Mouse (Mus musculus): ENCODE measurements around the gene Mid1. TPM values are rescaled to one million over a fixed set of nuclear protein-coding genes. Genes with fewer than 3 reads are reported as not detected.

The Mid1 gene
- total and polyA plus RNA-seq, 2 experiments from 2014 or later, result 3.3 to 7.8 TPM

DNA sequence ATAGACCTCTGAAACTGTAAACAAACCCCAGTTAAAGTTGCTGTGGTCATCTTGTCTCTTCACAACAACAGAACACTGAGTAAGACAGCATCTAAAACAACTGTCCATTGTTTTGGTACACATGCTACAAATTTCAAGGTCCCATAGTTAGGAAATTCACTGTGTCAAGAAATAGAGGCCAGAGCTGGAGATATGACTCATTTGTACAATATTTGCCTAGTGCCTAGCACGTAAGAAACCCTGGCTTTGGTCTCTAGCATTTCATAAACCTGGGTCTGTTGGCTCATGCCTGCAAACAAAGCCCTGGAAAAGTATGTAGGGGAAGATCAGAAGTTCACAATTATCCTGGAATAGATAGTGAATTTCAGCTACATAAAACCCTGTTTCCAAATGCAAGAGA is 178.8 kb downstream of the Mid1 start:
- 74% methylated on average over 1 of the region's 1 CpGs for WGBS
- Histone ChIP-seq H3K27ac (ENCODE audit: low read depth, low read length) (no peak overlapping the region), H3K27me3 (ENCODE audit: insufficient read depth, low read length) (peaks cover 4% of the 10 kb centered on the region; the same call in 1 of the 2 replicates), H3K36me3 (ENCODE audit: insufficient read depth, low read length) (no peaks in the 10 kb centered on the region), H3K4me2 (ENCODE audit: low read depth, low read length, poor library complexity, severe bottlenecking) (no peak overlapping the region), H3K4me1 (ENCODE audit: insufficient read depth, low read length) (no peaks in the 10 kb centered on the region), H3K9ac (replicated peaks; ENCODE audit: low read length, poor library complexity, severe bottlenecking) (no peak overlapping the region), H3K4me3 (ENCODE audit: low read depth, low read length) (no peak overlapping the region), H3K9me3 (ENCODE audit: low read length) (no peaks in the 10 kb centered on the region)
- no peak for DNase-seq (ENCODE audit: low spot score)
- ATAC-seq (ENCODE audit: low FRiP score), result no peak
- TF ChIP-seq CTCF (IDR thresholded peaks at IDR 0.05), result no peak

DNA sequence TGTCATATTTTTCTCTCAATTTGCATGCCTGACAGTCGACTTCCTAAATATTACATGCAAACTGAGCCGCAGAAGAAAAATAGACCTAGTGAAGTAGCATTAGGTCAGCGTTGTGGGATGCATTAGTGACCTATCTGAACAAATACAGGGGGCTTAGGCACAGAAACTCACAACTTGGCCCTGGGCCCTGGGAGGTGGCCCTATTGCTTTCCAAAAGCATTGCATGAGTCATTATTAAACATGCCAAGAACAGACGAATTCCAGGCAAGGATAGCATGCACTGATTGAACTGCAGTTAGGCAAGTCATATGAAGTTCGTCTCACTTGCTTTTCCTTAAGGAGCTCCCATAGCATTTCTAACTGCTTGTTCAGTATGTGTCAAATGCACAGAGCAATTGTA is 183.2 kb downstream of the Mid1 start:
- no peak for DNase-seq (ENCODE audit: low spot score)
- no peaks in the 10 kb centered on the region for H3K36me3 ChIP-seq (ENCODE audit: insufficient read depth, low read length)
- H3K4me2 ChIP-seq (ENCODE audit: low read depth, low read length, poor library complexity, severe bottlenecking), result no peak overlapping the region
- no peaks in the 10 kb centered on the region for H3K27me3 ChIP-seq (ENCODE audit: insufficient read depth, low read length)
- 71% methylated on average over 5 of the region's 5 CpGs for WGBS
- H3K9ac ChIP-seq (replicated peaks; ENCODE audit: low read length, poor library complexity, severe bottlenecking), result no peak overlapping the region
- no peak for TF ChIP-seq CTCF (IDR thresholded peaks at IDR 0.05)
- H3K27ac ChIP-seq (ENCODE audit: low read depth, low read length), result no peak overlapping the region
- no peak for ATAC-seq (ENCODE audit: low FRiP score)
- H3K4me3 ChIP-seq (ENCODE audit: low read depth, low read length), result no peak overlapping the region
- H3K9me3 ChIP-seq (ENCODE audit: low read length), result no peaks in the 10 kb centered on the region
- H3K4me1 ChIP-seq (ENCODE audit: insufficient read depth, low read length), result no peaks in the 10 kb centered on the region

DNA sequence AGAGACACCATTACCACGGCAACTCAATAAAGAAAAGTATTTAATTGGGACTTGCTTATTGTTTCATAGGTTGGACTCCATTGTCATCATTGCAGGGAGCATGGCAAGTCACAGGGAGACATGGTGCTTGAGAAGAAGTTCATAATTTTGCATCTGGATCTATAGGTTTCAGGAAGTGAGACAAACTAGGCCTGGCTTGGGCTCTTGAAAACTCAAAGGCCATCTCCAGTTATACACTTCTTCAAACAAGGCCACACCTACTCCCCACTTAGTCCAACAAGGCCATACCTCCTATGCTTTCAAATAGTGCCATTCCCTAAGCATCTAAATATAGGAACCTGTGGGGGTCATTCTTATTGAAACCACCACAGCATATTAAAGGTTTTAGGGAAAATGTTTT is 189.5 kb downstream of the Mid1 start:
- WGBS, result 97% methylated on average over 1 of the region's 1 CpGs
- Histone ChIP-seq H3K9me3 (ENCODE audit: low read length) (no peaks in the 10 kb centered on the region), H3K4me3 (ENCODE audit: low read depth, low read length) (no peak overlapping the region), H3K4me1 (ENCODE audit: insufficient read depth, low read length) (no peaks in the 10 kb centered on the region), H3K27me3 (ENCODE audit: insufficient read depth, low read length) (no peaks in the 10 kb centered on the region; the same call in 1 of the 2 replicates), H3K27ac (ENCODE audit: low read depth, low read length) (no peak overlapping the region), H3K9ac (replicated peaks; ENCODE audit: low read length, poor library complexity, severe bottlenecking) (no peak overlapping the region), H3K4me2 (ENCODE audit: low read depth, low read length, poor library complexity, severe bottlenecking) (no peak overlapping the region), H3K36me3 (ENCODE audit: insufficient read depth, low read length) (no peaks in the 10 kb centered on the region)
- ATAC-seq (ENCODE audit: low FRiP score) (no peak), DNase-seq (ENCODE audit: low spot score) (no peak)
- TF ChIP-seq CTCF (IDR thresholded peaks at IDR 0.05), result no peak

DNA sequence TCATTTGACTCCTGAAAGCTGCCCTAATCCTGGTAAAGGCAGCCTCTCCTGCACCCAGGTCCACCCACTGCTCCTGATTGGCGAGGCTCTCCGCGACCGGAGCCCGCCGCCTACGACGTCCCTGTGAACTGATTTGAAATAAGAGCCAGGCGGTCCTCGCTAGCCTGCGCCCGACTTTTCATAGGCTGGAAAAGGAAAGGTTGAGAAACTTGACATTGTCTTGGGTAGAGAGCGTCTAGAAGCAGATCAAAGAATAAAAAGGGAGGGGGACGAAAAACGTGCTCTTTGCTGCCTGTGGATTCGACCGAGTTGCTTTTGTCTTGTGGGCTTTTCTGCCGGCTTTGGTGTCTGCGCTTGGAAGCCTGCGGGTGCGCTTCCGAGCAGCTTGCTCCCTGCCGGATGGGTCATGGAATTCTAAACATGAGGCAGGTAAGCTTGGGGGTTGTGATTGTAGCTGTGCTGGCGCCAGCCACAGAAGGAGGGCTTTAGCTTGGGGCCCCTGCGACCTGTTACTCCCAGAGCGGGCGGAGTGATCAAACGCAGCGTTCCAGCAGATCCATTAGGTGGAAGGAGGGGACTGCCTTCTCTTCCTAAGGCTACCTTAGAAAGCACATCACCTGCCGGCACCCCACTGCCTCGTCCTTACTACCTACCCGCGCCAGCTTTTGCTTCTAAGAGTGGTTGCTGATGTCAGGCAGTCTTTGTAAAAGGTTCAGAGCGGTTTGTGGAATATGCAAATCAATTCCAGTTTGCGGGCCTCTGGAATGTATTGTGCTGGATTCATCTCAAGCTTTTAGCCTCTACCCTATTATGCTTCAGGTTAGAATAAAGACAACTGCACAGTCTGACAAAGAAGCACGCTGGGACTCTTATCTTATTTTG is 194.7 kb downstream of the Mid1 start:
- H3K27me3 ChIP-seq (ENCODE audit: insufficient read depth, low read length), result no peaks in the 10 kb centered on the region
- H3K9ac ChIP-seq (replicated peaks; ENCODE audit: low read length, poor library complexity, severe bottlenecking), result peak overlapping the region; percentile 40
- no peaks in the 10 kb centered on the region for H3K4me1 ChIP-seq (ENCODE audit: insufficient read depth, low read length)
- H3K9me3 ChIP-seq (ENCODE audit: low read length), result no peaks in the 10 kb centered on the region
- ATAC-seq (ENCODE audit: low FRiP score) (peak; percentile 72), DNase-seq (ENCODE audit: low spot score) (peak; percentile 48)
- H3K4me2 ChIP-seq (ENCODE audit: low read depth, low read length, poor library complexity, severe bottlenecking), result peak overlapping the region; percentile 63
- peak overlapping the region; percentile 46 for H3K4me3 ChIP-seq (ENCODE audit: low read depth, low read length)
- no peaks in the 10 kb centered on the region for H3K36me3 ChIP-seq (ENCODE audit: insufficient read depth, low read length)
- H3K27ac ChIP-seq (ENCODE audit: low read depth, low read length), result peak overlapping the region; percentile 14; the same call in 1 of the 2 replicates
- peak; percentile 40 for TF ChIP-seq CTCF (IDR thresholded peaks at IDR 0.05)
- WGBS, result 15% methylated on average over 36 of the region's 36 CpGs

DNA sequence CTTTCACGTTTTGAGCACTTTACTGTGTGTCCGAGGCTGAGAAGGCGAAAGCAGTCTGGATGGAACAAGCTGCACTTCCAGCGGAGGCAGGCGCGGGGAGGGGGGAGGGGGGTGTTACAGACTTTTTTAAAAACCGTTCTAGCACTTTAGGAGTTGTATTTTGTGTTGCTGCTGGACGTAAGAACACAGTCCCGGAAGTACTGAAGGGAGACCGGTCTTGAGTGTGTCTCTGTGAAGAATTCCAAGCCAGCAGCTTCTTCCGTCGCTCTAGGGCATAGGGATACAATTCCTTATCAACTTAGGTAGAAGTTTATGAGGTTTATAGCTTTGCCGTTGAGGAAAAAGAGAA is 195.3 kb downstream of the Mid1 start:
- H3K27ac ChIP-seq (ENCODE audit: low read depth, low read length), result no peak overlapping the region
- no peaks in the 10 kb centered on the region for H3K9me3 ChIP-seq (ENCODE audit: low read length)
- H3K4me1 ChIP-seq (ENCODE audit: insufficient read depth, low read length), result no peaks in the 10 kb centered on the region
- peak overlapping the region; percentile 40; the same call in 1 of the 2 replicates for H3K9ac ChIP-seq (replicated peaks; ENCODE audit: low read length, poor library complexity, severe bottlenecking)
- no peak; the same call in 1 of the 2 replicates for ATAC-seq (ENCODE audit: low FRiP score)
- H3K4me3 ChIP-seq (ENCODE audit: low read depth, low read length), result peak overlapping the region; percentile 46
- H3K4me2 ChIP-seq (ENCODE audit: low read depth, low read length, poor library complexity, severe bottlenecking), result peak overlapping the region; percentile 63
- TF ChIP-seq CTCF (IDR thresholded peaks at IDR 0.05), result no peak
- no peak for DNase-seq (ENCODE audit: low spot score)
- no peaks in the 10 kb centered on the region for H3K36me3 ChIP-seq (ENCODE audit: insufficient read depth, low read length)
- WGBS, result 14% methylated on average over 13 of the region's 13 CpGs
- H3K27me3 ChIP-seq (ENCODE audit: insufficient read depth, low read length), result no peaks in the 10 kb centered on the region

DNA sequence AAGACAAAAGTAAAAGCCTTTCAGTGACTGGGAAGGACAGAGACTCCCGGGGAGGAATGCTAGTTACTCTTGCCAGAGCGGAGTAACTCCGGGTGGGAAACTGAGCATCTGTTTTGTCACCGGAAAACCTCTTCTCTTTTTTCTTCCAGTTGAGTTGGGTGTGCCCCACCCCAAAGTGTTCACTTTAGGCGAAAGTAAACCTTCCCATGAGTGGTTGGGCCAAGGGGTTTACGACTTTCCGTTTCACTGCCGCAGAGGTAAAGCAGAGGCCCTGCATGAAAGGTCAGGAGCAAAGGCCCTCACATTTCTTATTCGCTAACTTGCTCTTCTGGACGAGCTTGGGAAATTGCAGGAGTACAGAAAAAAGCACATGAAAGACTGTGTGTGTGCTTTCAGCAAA is 195.8 kb downstream of the Mid1 start:
- H3K27me3 ChIP-seq (ENCODE audit: insufficient read depth, low read length), result no peaks in the 10 kb centered on the region
- no peak for TF ChIP-seq CTCF (IDR thresholded peaks at IDR 0.05)
- no peaks in the 10 kb centered on the region for H3K36me3 ChIP-seq (ENCODE audit: insufficient read depth, low read length)
- no peak for ATAC-seq (ENCODE audit: low FRiP score)
- H3K27ac ChIP-seq (ENCODE audit: low read depth, low read length), result no peak overlapping the region
- H3K9ac ChIP-seq (replicated peaks; ENCODE audit: low read length, poor library complexity, severe bottlenecking), result no peak overlapping the region
- H3K9me3 ChIP-seq (ENCODE audit: low read length), result no peaks in the 10 kb centered on the region
- no peak for DNase-seq (ENCODE audit: low spot score)
- no peaks in the 10 kb centered on the region for H3K4me1 ChIP-seq (ENCODE audit: insufficient read depth, low read length)
- 26% methylated on average over 10 of the region's 10 CpGs for WGBS
- H3K4me2 ChIP-seq (ENCODE audit: low read depth, low read length, poor library complexity, severe bottlenecking), result peak overlapping the region; percentile 63
- H3K4me3 ChIP-seq (ENCODE audit: low read depth, low read length), result peak overlapping the region; percentile 46
